Mouse (Mus musculus) hindbrain, embryonic 10.5 days (tissue): ENCODE measurements around the gene Gm13289. TPM values are rescaled to one million over a fixed set of nuclear protein-coding genes. Genes with fewer than 3 reads are reported as not detected.
A peak's percentile ranks its signal among the peaks of the same experiment; 100 is the strongest.
"Not testable (repeated sequence)": the region's sequence is repeated elsewhere in the genome, so short reads cannot be mapped to it uniquely, and the experiment has no call there.

Experiments
- DNase-seq: peaks from one replicate; pipeline ENCODE4 v3.0.0-alpha.2; 2017; ENCODE audit warnings: low spot score
- H3K27ac ChIP-seq: fragments of 300-500 bp; sonication (generic); 2 replicates; pipeline ENCODE4 v1.5.1; 2016; ENCODE audit warnings: mild to moderate bottlenecking, moderate library complexity
- H3K27me3 ChIP-seq: fragments of 300-500 bp; sonication (generic); 2 replicates; pipeline ENCODE4 v1.6.1; 2016; ENCODE audit warnings: mild to moderate bottlenecking; ENCODE audit not compliant: poor library complexity, insufficient read depth, severe bottlenecking
- H3K36me3 ChIP-seq: fragments of 300-500 bp; sonication (generic); 2 replicates; pipeline ENCODE4 v1.6.1; 2016; ENCODE audit warnings: mild to moderate bottlenecking, moderate library complexity
- H3K4me1 ChIP-seq: fragments of 300-500 bp; sonication (generic); replicated peaks from 2 replicates; pipeline ENCODE4 v1.6.1; 2016; ENCODE audit warnings: mild to moderate bottlenecking
- H3K4me3 ChIP-seq: fragments of 300-500 bp; sonication (generic); 2 replicates; pipeline ENCODE4 v1.5.1; 2016; ENCODE audit warnings: mild to moderate bottlenecking, moderate library complexity
- H3K9me3 ChIP-seq: fragments of 300-500 bp; sonication (generic); 2 replicates; pipeline ENCODE4 v1.6.1; 2016; ENCODE audit warnings: mild to moderate bottlenecking, moderate library complexity
- WGBS: fragments of 180-500 bp; shearing (Covaris S2); methylation state at CpG from one replicate; pipeline ENCODE4 v1.1.7; 2016; 5-methylcytosine and 5-hydroxymethylcytosine counted together
- polyA plus RNA-seq: library from polyadenylated mRNA; unstranded; fragments of >200 nt; fragmentation: Nextera tagmentation; extraction: Ambion mirVana; gene quantifications from 2 replicates; pipeline ENCODE4 v1.2.1, GENCODE M21; 2016

Gene Gm13289
- polyA plus RNA-seq, 1 experiment from 2014 or later, result not detected

DNA sequence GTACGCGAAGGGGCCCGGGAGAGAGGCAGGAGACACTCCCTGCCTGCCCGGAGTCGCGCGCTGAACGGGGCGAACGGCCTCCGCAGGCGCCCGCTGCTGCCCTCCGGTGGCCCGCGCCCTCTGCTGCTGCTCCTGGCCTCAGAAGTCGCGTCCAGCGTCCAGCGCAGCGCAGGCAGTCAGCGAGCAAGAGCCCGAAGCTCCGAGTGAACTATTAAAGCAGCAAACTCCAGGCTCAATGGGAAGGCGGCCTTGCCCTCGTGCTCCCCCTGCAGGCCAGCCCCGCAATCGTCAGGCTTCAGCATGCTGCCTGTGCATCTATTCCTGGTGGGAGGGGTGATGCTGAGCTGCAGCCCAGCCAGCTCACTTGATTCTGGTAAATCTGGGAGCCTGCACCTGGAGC is 20.4 kb downstream of the Gm13289 start, which contains the start of gene Gm13279:
Gm13279 (plus strand) TSS at position 301 of the 400 bp plus-strand sequence.
- not testable (repeated sequence) for H3K27ac ChIP-seq, H3K27me3 ChIP-seq
- WGBS, result no CpG with 5 or more reads among the region's 28 CpGs

DNA sequence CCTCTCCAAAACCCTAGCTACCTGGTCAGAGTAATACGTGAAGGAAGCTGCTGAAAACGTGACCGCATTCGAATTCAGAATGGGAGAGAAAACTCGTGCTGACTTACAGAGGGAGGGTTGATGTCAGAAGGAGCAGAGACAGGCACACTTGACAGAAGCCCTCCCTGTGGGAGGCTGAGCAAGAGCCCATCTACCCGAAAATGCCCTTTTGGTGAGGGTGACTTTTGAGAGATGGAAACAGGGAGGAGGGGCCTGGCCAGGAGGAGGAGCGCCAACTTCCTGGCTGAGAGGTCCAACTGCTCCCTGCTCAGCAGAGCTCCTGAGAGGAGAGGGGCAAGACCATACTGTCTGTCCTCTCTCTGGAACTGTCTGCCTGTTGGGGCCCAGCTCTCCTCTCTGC is 22.6 kb downstream of the Gm13289 start, which contains the start of gene Gm13285:
Gm13285 (plus strand) TSS at position 301 of the 400 bp plus-strand sequence.
- DNase-seq, H3K4me3 ChIP-seq, H3K27me3 ChIP-seq, H3K36me3 ChIP-seq, H3K4me1 ChIP-seq, H3K27ac ChIP-seq, H3K9me3 ChIP-seq: not testable (repeated sequence)
- 11% methylated on average over 6 of the region's 7 CpGs for WGBS

More for the DNA sequence above, 20.4 kb downstream of the Gm13289 start, which contains the start of gene Gm13279:
- H3K4me1 ChIP-seq, H3K9me3 ChIP-seq, DNase-seq, H3K36me3 ChIP-seq, H3K4me3 ChIP-seq: not testable (repeated sequence)

DNA sequence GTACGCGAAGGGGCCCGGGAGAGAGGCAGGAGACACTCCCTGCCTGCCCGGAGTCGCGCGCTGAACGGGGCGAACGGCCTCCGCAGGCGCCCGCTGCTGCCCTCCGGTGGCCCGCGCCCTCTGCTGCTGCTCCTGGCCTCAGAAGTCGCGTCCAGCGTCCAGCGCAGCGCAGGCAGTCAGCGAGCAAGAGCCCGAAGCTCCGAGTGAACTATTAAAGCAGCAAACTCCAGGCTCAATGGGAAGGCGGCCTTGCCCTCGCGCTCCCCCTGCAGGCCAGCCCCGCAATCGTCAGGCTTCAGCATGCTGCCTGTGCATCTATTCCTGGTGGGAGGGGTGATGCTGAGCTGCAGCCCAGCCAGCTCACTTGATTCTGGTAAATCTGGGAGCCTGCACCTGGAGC is 26.2 kb downstream of the Gm13289 start, which contains the start of gene Gm13287:
Gm13287 (plus strand) TSS at position 301 of the 400 bp plus-strand sequence.
- H3K27ac ChIP-seq, H3K9me3 ChIP-seq, H3K36me3 ChIP-seq, H3K4me1 ChIP-seq, DNase-seq, H3K4me3 ChIP-seq: not testable (repeated sequence)
- no CpG with 5 or more reads among the region's 29 CpGs for WGBS
- peaks cover 13% of the 10 kb centered on the region; the same call in 1 of the 2 replicates for H3K27me3 ChIP-seq

DNA sequence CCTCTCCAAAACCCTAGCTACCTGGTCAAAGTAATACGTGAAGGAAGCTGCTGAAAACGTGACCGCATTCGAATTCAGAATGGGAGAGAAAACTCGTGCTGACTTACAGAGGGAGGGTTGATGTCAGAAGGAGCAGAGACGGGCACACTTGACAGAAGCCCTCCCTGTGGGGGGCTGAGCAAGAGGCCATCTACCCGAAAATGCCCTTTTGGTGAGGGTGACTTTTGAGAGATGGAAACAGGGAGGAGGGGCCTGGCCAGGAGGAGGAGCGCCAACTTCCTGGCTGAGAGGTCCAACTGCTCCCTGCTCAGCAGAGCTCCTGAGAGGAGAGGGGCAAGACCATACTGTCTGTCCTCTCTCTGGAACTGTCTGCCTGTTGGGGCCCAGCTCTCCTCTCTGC is 28.5 kb downstream of the Gm13289 start, which contains the start of gene Gm13288:
Gm13288 (plus strand) TSS at position 301 of the 400 bp plus-strand sequence.
- H3K36me3 ChIP-seq, DNase-seq, H3K4me1 ChIP-seq, H3K27ac ChIP-seq, H3K9me3 ChIP-seq: not testable (repeated sequence)
- H3K27me3 ChIP-seq, result peaks cover 15% of the 10 kb centered on the region; the same call in 1 of the 2 replicates
- H3K4me3 ChIP-seq, result 0 out of 2 replicates have a peak within 1 kb of the TSS, but pooled peaks have one; percentile 27
- WGBS, result no CpG with 5 or more reads among the region's 8 CpGs

DNA sequence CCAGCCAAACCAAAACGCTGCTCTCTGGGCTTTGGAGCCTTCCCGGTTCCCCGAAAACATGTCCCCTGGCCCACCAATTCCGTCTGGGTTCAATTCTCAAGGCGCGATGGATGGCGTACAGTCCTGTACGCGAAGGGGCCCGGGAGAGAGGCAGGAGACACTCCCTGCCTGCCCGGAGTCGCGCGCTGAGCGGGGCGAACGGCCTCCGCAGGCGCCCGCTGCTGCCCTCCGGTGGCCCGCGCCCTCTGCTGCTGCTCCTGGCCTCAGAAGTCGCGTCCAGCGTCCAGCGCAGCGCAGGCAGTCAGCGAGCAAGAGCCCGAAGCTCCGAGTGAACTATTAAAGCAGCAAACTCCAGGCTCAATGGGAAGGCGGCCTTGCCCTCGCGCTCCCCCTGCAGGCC is 29.0 kb downstream of the Gm13289 start:
- WGBS, result 0% methylated on average over 8 of the region's 34 CpGs
- H3K27ac ChIP-seq, result not testable (repeated sequence)
- H3K4me3 ChIP-seq, result 0 out of 2 replicates have a peak overlapping the region, but pooled peaks have one; percentile 27

DNA sequence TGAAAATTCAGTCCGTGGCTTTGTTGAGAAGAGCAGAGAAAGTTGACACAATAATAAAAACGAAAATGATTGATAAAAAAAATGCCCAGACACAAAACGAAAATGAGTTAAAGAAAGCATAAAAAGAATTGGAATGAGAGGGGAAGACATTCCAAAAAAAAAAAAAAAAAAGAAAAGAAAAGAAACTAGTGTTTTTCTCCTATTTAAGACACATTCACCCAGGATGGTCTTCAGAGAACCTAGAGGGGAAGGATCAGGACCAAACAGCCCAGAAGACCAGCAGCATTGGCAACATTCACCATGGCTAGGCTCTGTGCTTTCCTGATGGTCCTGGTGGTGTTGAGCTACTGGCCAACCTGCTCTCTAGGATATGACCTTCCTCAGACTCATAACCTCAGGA is 39.2 kb downstream of the Gm13289 start, which contains the start of gene Ifna7:
Ifna7 (plus strand) TSS at position 301 of the 400 bp plus-strand sequence.
- Histone ChIP-seq H3K27me3 (no peaks in the 10 kb centered on the region), H3K27ac (no peak within 1 kb of the TSS), H3K4me3 (no peak within 1 kb of the TSS), H3K4me1 (no peaks in the 10 kb centered on the region), H3K36me3 (no peaks in the 10 kb centered on the region), H3K9me3 (no peaks in the 10 kb centered on the region)
- DNase-seq, result no peak
- WGBS, result 67% methylated on average over 3 of the region's 3 CpGs

More for the DNA sequence above, 29.0 kb downstream of the Gm13289 start:
- not testable (repeated sequence) for H3K4me1 ChIP-seq, DNase-seq, H3K9me3 ChIP-seq, H3K36me3 ChIP-seq
- peaks cover 15% of the 10 kb centered on the region; the same call in 1 of the 2 replicates for H3K27me3 ChIP-seq

DNA sequence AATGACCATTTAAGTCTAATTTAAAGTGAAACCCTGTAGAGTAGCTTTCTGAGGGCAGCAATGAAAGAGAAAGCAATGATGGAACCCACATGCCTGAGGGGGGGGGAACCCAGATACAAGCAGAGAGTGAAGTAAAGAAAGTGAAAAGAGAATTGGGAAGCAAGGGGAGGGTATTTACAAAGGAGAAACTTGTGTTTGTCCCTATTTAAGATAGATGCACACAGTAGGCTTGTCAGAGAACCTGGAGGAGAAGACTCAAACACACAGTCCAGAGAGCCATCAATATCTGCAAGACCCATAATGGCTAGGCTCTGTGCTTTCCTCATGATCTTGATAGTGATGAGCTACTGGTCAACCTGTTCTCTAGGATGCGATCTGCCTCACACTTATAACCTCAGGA is 42.9 kb downstream of the Gm13289 start, which contains the start of gene Ifna11:
Ifna11 (plus strand) TSS at position 301 of the 400 bp plus-strand sequence.
- Histone ChIP-seq H3K4me1 (no peaks in the 10 kb centered on the region), H3K27me3 (no peaks in the 10 kb centered on the region), H3K36me3 (no peaks in the 10 kb centered on the region), H3K4me3 (no peak within 1 kb of the TSS), H3K27ac (no peak within 1 kb of the TSS), H3K9me3 (no peaks in the 10 kb centered on the region)
- 82% methylated on average over 1 of the region's 1 CpGs for WGBS
- no peak for DNase-seq

DNA sequence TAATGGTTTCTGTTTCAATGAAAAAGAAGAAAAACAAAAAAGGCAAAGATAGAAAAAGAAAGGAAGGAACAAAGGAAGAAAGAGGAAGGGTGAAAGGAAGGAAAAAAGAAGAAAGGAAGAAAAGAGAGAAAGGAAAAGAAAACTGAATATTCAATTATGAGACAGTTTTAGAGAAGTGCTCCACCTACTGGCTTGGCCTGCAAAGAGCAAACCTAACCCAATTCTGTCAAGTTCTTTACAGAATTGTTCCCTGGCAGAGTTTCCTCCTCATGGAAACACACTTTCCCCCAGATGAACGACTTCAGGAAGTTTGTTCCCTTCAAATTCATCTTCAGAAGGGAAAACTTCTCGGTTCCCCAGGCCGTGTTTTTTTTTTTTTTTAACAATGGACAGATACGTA is 46.3 kb downstream of the Gm13289 start:
- peak; percentile 5 for DNase-seq

More for the DNA sequence above, 46.3 kb downstream of the Gm13289 start:
- no peak overlapping the region for H3K27ac ChIP-seq
- H3K27me3 ChIP-seq, result no peaks in the 10 kb centered on the region
- 25% methylated on average over 4 of the region's 4 CpGs for WGBS
- H3K4me3 ChIP-seq, result no peak overlapping the region
- no peaks in the 10 kb centered on the region for H3K4me1 ChIP-seq
- H3K9me3 ChIP-seq, result no peaks in the 10 kb centered on the region
- H3K36me3 ChIP-seq, result no peaks in the 10 kb centered on the region

Other genes starting within 250 kb of the Gm13289 start
- gene Ifna15, start 218.7 kb upstream of the Gm13289 start, polyA plus RNA-seq, result not detected in 2 replicates
- gene Ifna14, start 205.1 kb upstream of the Gm13289 start, polyA plus RNA-seq, result not detected in 2 replicates
- not detected in 2 replicates for gene Ifna9, start 184.5 kb upstream of the Gm13289 start, polyA plus RNA-seq
- not detected in 2 replicates for gene Ifna12, start 173.5 kb upstream of the Gm13289 start, polyA plus RNA-seq
- not detected in 2 replicates for gene C87499, start 142.5 kb upstream of the Gm13289 start, polyA plus RNA-seq
- gene Ifna13, start 132.5 kb upstream of the Gm13289 start, polyA plus RNA-seq, result not detected in 2 replicates
- not detected in 2 replicates for gene Ifna16, start 100.0 kb upstream of the Gm13289 start, polyA plus RNA-seq
- gene Ifna2, start 93.0 kb upstream of the Gm13289 start, polyA plus RNA-seq, result not detected in 2 replicates
- not detected in 2 replicates for gene Ifnab, start 85.6 kb upstream of the Gm13289 start, polyA plus RNA-seq
- 0.68 and 1.3 TPM in 2 replicates for gene Gm26566, start 55.1 kb upstream of the Gm13289 start, polyA plus RNA-seq
- gene Klhl9, start 54.5 kb upstream of the Gm13289 start, polyA plus RNA-seq, result 74.4 and 90.5 TPM in 2 replicates
- not detected in 2 replicates for gene Gm13271, start 22.1 kb upstream of the Gm13289 start, polyA plus RNA-seq
- gene Gm13283, start 16.8 kb upstream of the Gm13289 start, polyA plus RNA-seq, result 0.34 TPM in 1 of 2 replicates, not detected in the other
- gene Gm13290, start 3.1 kb upstream of the Gm13289 start, polyA plus RNA-seq, result 0.22 TPM in 1 of 2 replicates, not detected in the other
- not detected in 2 replicates for gene Gm13272, start 2.9 kb downstream of the Gm13289 start, polyA plus RNA-seq
- gene Ifnz, start 5.2 kb downstream of the Gm13289 start, polyA plus RNA-seq, result 0.31 TPM in 1 of 2 replicates, not detected in the other
- gene Gm13276, start 8.8 kb downstream of the Gm13289 start, polyA plus RNA-seq, result not detected in 2 replicates
- gene Gm13277, start 11.7 kb downstream of the Gm13289 start, polyA plus RNA-seq, result not detected in 2 replicates
- gene Gm13278, start 14.6 kb downstream of the Gm13289 start, polyA plus RNA-seq, result not detected in 2 replicates
- gene Gm13275, start 17.6 kb downstream of the Gm13289 start, polyA plus RNA-seq, result not detected in 2 replicates
- not detected in 2 replicates for gene Gm13279, start 20.5 kb downstream of the Gm13289 start, polyA plus RNA-seq
- 0.10 and 0.40 TPM in 2 replicates for gene Gm13285, start 22.7 kb downstream of the Gm13289 start, polyA plus RNA-seq
- gene Gm13287, start 26.3 kb downstream of the Gm13289 start, polyA plus RNA-seq, result not detected in 2 replicates
- gene Gm13288, start 28.6 kb downstream of the Gm13289 start, polyA plus RNA-seq, result not detected in 2 replicates
- not detected in 2 replicates for gene Ifna7, start 39.3 kb downstream of the Gm13289 start, polyA plus RNA-seq
- gene Ifna11, start 43.0 kb downstream of the Gm13289 start, polyA plus RNA-seq, result not detected in 2 replicates
- gene Ifna6, start 50.5 kb downstream of the Gm13289 start, polyA plus RNA-seq, result not detected in 2 replicates
- not detected in 2 replicates for gene Ifna5, start 58.6 kb downstream of the Gm13289 start, polyA plus RNA-seq
- not detected in 2 replicates for gene Ifna4, start 64.9 kb downstream of the Gm13289 start, polyA plus RNA-seq
- gene Ifna1, start 73.2 kb downstream of the Gm13289 start, polyA plus RNA-seq, result not detected in 2 replicates
- gene Ifne, start 103.3 kb downstream of the Gm13289 start, polyA plus RNA-seq, result not detected in 2 replicates